Mouse (Mus musculus): ENCODE measurements around the gene Slc16a10. TPM values are rescaled to one million over a fixed set of nuclear protein-coding genes. Genes with fewer than 3 reads are reported as not detected.

The Slc16a10 gene
- total and polyA plus RNA-seq, 3 experiments = 4.1 to 10.4 (median 4.5) TPM

- DNase-seq (ENCODE audit: extremely low read depth) = no peak
- dilution Hi-C loops (cut with MboI; ENCODE audit: extremely low pct_ligation_motif_present, extremely low pct_unique_long_range_greater_than_20kb, low sequenced_read_pairs) (no loop called here), in situ Hi-C loops (cut with MboI; ENCODE audit: low pct_ligation_motif_present, low pct_unique_long_range_greater_than_20kb, low sequenced_read_pairs) (loop anchor here (10.0 kb wide), 3 partner anchors 133 to 473 kb away; no protein-coding TSS in a partner anchor)
- Histone ChIP-seq H3K4me1 (ENCODE audit: control insufficient read depth in 1 of 2, insufficient read depth in 2 of 2) (no peaks in the 10 kb centered on the region), H3K4me3 (replicated peaks in 1 of 3; ENCODE audit: low read depth in 2 of 3, low read length in 2 of 3, poor library complexity in 1 of 3) (no peak overlapping the region), H3K27ac (ENCODE audit: insufficient read depth, low read depth) (no peak overlapping the region), H3K36me3 (replicated peaks in 1 of 2; ENCODE audit: control insufficient read depth in 1 of 2, insufficient read depth in 1 of 2, low read length in 1 of 2) (peaks cover 0 to 2% of the 10 kb centered on the region in 2 experiments), H3K4me2 (ENCODE audit: insufficient read depth, low read depth, poor library complexity, severe bottlenecking) (no peak overlapping the region), H3K27me3 (replicated peaks) (no peaks in the 10 kb centered on the region), H3K79me2 (replicated peaks; ENCODE audit: control insufficient read depth, extremely low read depth, insufficient read depth, poor library complexity, severe bottlenecking) (no peaks in the 10 kb centered on the region), H3K9me3 (replicated peaks; ENCODE audit: low read length) (no peaks in the 10 kb centered on the region), H3K9ac (ENCODE audit: insufficient read depth, low read depth) (no peak overlapping the region)
- TF ChIP-seq CTCF (conservative IDR thresholded peaks at IDR 0.05 in 1 of 2, IDR thresholded peaks at IDR 0.05 in 1 of 2; ENCODE audit: low read depth in 2 of 2, low read length in 2 of 2) = no peak
- TF ChIP-seq E2F4 (IDR thresholded peaks at IDR 0.05; ENCODE audit: insufficient replicate concordance, low read depth, low read length) = no peak
- TF ChIP-seq GABPA (IDR thresholded peaks at IDR 0.05; ENCODE audit: insufficient replicate concordance, low read depth, low read length) = no peak
- TF ChIP-seq CHD1 (IDR thresholded peaks at IDR 0.05; ENCODE audit: low read depth, low read length) = no peak
- no peak for TF ChIP-seq USF2 (conservative IDR thresholded peaks at IDR 0.05; ENCODE audit: low read depth, low read length)
- TF ChIP-seq RCOR1 (conservative IDR thresholded peaks at IDR 0.05; ENCODE audit: low read depth, low read length) = no peak
- TF ChIP-seq USF1 (IDR thresholded peaks at IDR 0.05; ENCODE audit: low read depth, low read length) = no peak
- TF ChIP-seq POLR2A (IDR thresholded peaks at IDR 0.05; ENCODE audit: low read depth, low read length) = no peak
- TF ChIP-seq UBTF (IDR thresholded peaks at IDR 0.05; ENCODE audit: low read depth, low read length) = no peak
- TF ChIP-seq MXI1 (IDR thresholded peaks at IDR 0.05; ENCODE audit: low read depth, low read length) = no peak
- no peak for TF ChIP-seq JUND (conservative IDR thresholded peaks at IDR 0.05; ENCODE audit: low read depth, low read length)
- no peak for TF ChIP-seq ETS1 (conservative IDR thresholded peaks at IDR 0.05; ENCODE audit: low read depth, low read length)
Measured at GRCm38 (mm10) chr10:40051997-40052396, 90.1 kb downstream of the Slc16a10 start.

GRCm38 (mm10) chr10:40050763-40051162, 91.3 kb downstream of the Slc16a10 start:
- dilution Hi-C loops (cut with MboI; ENCODE audit: extremely low pct_ligation_motif_present, extremely low pct_unique_long_range_greater_than_20kb, low sequenced_read_pairs) (no loop called here), in situ Hi-C loops (cut with MboI; ENCODE audit: low pct_ligation_motif_present, low pct_unique_long_range_greater_than_20kb, low sequenced_read_pairs) (loop anchor here (10.0 kb wide), 3 partner anchors 134 to 474 kb away; no protein-coding TSS in a partner anchor)
- Histone ChIP-seq H3K9me3 (replicated peaks; ENCODE audit: low read length) (no peaks in the 10 kb centered on the region), H3K4me3 (replicated peaks in 1 of 3; ENCODE audit: low read depth in 2 of 3, low read length in 2 of 3, poor library complexity in 1 of 3) (no peak overlapping the region), H3K9ac (ENCODE audit: insufficient read depth, low read depth) (no peak overlapping the region), H3K4me2 (ENCODE audit: insufficient read depth, low read depth, poor library complexity, severe bottlenecking) (no peak overlapping the region), H3K4me1 (ENCODE audit: control insufficient read depth in 1 of 2, insufficient read depth in 2 of 2) (no peaks in the 10 kb centered on the region), H3K27me3 (replicated peaks) (no peaks in the 10 kb centered on the region), H3K79me2 (replicated peaks; ENCODE audit: control insufficient read depth, extremely low read depth, insufficient read depth, poor library complexity, severe bottlenecking) (no peaks in the 10 kb centered on the region), H3K36me3 (replicated peaks in 1 of 2; ENCODE audit: control insufficient read depth in 1 of 2, insufficient read depth in 1 of 2, low read length in 1 of 2) (peaks cover 0 to 2% of the 10 kb centered on the region in 2 experiments), H3K27ac (ENCODE audit: insufficient read depth, low read depth) (no peak overlapping the region)
- TF ChIP-seq EP300 (IDR thresholded peaks at IDR 0.05; ENCODE audit: low read length) (no peak), MAX (IDR thresholded peaks at IDR 0.05; ENCODE audit: low read length) (no peak), NRF1 (IDR thresholded peaks at IDR 0.05; ENCODE audit: low read depth, low read length) (no peak), GABPA (IDR thresholded peaks at IDR 0.05; ENCODE audit: insufficient replicate concordance, low read depth, low read length) (no peak), HCFC1 (IDR thresholded peaks at IDR 0.05; ENCODE audit: low read depth, low read length) (no peak), MAFK (IDR thresholded peaks at IDR 0.05; ENCODE audit: insufficient replicate concordance, low read length) (no peak), JUND (conservative IDR thresholded peaks at IDR 0.05; ENCODE audit: low read depth, low read length) (no peak), PAX5 (IDR thresholded peaks at IDR 0.05; ENCODE audit: low read length) (no peak), RCOR1 (conservative IDR thresholded peaks at IDR 0.05; ENCODE audit: low read depth, low read length) (no peak), CTCF (conservative IDR thresholded peaks at IDR 0.05 in 1 of 2, IDR thresholded peaks at IDR 0.05 in 1 of 2; ENCODE audit: low read depth in 2 of 2, low read length in 2 of 2) (no peak)
- DNase-seq (ENCODE audit: extremely low read depth) = no peak

Data from CH12.LX (cell line).